Mouse (Mus musculus): ENCODE results near the gene Stim2. TPM values are rescaled to one million over a fixed set of nuclear protein-coding genes. Genes with fewer than 3 reads are reported as not detected.

Stim2 gene
- polyA plus RNA-seq, 1 experiment from 2014 or later: 25.7 TPM

GRCm38 (mm10) chr5:54109096-54109495 lies 110.8 kb downstream of the Stim2 start:
- no peaks in the 10 kb centered on the region for H3K27me3 ChIP-seq
- in situ Hi-C loops (cut with MboI; ENCODE audit: low pct_unique_long_range_greater_than_20kb): no loop called here
- POLR2A ChIA-PET: no interaction called here
- no peak for TF ChIP-seq CTCF (IDR thresholded peaks at IDR 0.05)
- DNase-seq (ENCODE audit: low read depth, low spot score) (no peak), ATAC-seq (no peak)
- CTCF ChIA-PET: interaction anchor here (1.6 kb wide), 1 partner anchor 238 kb away, joined by 5 read pairs; no protein-coding TSS in a partner anchor

- DNase-seq (ENCODE audit: low read depth, low spot score) (no peak), ATAC-seq (no peak)
- in situ Hi-C loops (cut with MboI; ENCODE audit: low pct_unique_long_range_greater_than_20kb): loop anchor here (5.0 to 10.0 kb wide), 4 partner anchors 98 to 786 kb away; no protein-coding TSS in a partner anchor
- H3K27me3 ChIP-seq: no peaks in the 10 kb centered on the region
- ChIA-PET CTCF (interaction anchor here (1.2 to 1.6 kb wide), 2 partner anchors 26 to 239 kb away, joined by 4 to 5 read pairs; no protein-coding TSS in a partner anchor), POLR2A (no interaction called here)
- no peak for TF ChIP-seq CTCF (IDR thresholded peaks at IDR 0.05)
These were observed 112.5 kb downstream of the Stim2 start for GRCm38 (mm10) chr5:54110789-54111188.

GRCm38 (mm10) chr5:54113284-54113683 lies 115.0 kb downstream of the Stim2 start:
- POLR2A ChIA-PET: interaction anchor here (1.1 to 1.3 kb wide), 2 partner anchors 115 to 236 kb away, joined by 3 read pairs; partner anchors contain the start of gene Stim2
- in situ Hi-C loops (cut with MboI; ENCODE audit: low pct_unique_long_range_greater_than_20kb): loop anchor here (5.0 to 10.0 kb wide), 4 partner anchors 101 to 788 kb away; no protein-coding TSS in a partner anchor
- TF ChIP-seq CTCF (IDR thresholded peaks at IDR 0.05): peak; percentile 85
- ATAC-seq: no peak
- no peaks in the 10 kb centered on the region for H3K27me3 ChIP-seq
- CTCF ChIA-PET: interaction anchor here (0.8 to 2.9 kb wide), 8 partner anchors 10 to 291 kb away, joined by 3 to 13 read pairs (median 4); no protein-coding TSS in a partner anchor
- DNase-seq (ENCODE audit: low read depth, low spot score): peak; percentile 20

- in situ Hi-C loops (cut with MboI; ENCODE audit: low pct_unique_long_range_greater_than_20kb): loop anchor here (10.0 kb wide), 2 partner anchors 442 to 792 kb away; no protein-coding TSS in a partner anchor
- no peaks in the 10 kb centered on the region for H3K27me3 ChIP-seq
- DNase-seq (ENCODE audit: low read depth, low spot score) (no peak), ATAC-seq (no peak)
- no peak for TF ChIP-seq CTCF (IDR thresholded peaks at IDR 0.05)
- POLR2A ChIA-PET: no interaction called here
- CTCF ChIA-PET: interaction anchor here (1.0 kb wide), 1 partner anchor 245 kb away, joined by 3 read pairs; no protein-coding TSS in a partner anchor
These were observed 118.2 kb downstream of the Stim2 start for GRCm38 (mm10) chr5:54116538-54116937.

GRCm38 (mm10) chr5:54118410-54119212 lies 120.3 kb downstream of the Stim2 start:
- ChIA-PET POLR2A (no interaction called here), CTCF (no interaction called here)
- no peak for ATAC-seq
- TF ChIP-seq CTCF (IDR thresholded peaks at IDR 0.05): no peak
- in situ Hi-C loops (cut with MboI; ENCODE audit: low pct_unique_long_range_greater_than_20kb): loop anchor here (10.0 kb wide), 2 partner anchors 444 to 794 kb away; no protein-coding TSS in a partner anchor
- no peaks in the 10 kb centered on the region for H3K27me3 ChIP-seq
- no peak for DNase-seq (ENCODE audit: low read depth, low spot score)

GRCm38 (mm10) chr5:54148091-54148795 lies 149.9 kb downstream of the Stim2 start:
- POLR2A ChIA-PET: no interaction called here
- no peak for TF ChIP-seq CTCF (IDR thresholded peaks at IDR 0.05)
- no peak for DNase-seq (ENCODE audit: low read depth, low spot score)
- CTCF ChIA-PET: no interaction called here
- peaks cover 27% of the 10 kb centered on the region for H3K27me3 ChIP-seq
- in situ Hi-C loops (cut with MboI; ENCODE audit: low pct_unique_long_range_greater_than_20kb): no loop called here
- ATAC-seq: no peak

- peak; percentile 72 for TF ChIP-seq CTCF (IDR thresholded peaks at IDR 0.05)
- DNase-seq (ENCODE audit: low read depth, low spot score): peak; percentile 2
- in situ Hi-C loops (cut with MboI; ENCODE audit: low pct_unique_long_range_greater_than_20kb): no loop called here
- ATAC-seq: peak; percentile 49
- ChIA-PET CTCF (interaction anchor here (1.1 to 2.6 kb wide), 3 partner anchors 10 to 788 kb away, joined by 3 to 13 read pairs (median 5); no protein-coding TSS in a partner anchor), POLR2A (no interaction called here)
- peaks cover 44% of the 10 kb centered on the region for H3K27me3 ChIP-seq
These were observed 156.4 kb downstream of the Stim2 start for GRCm38 (mm10) chr5:54154503-54155226.

GRCm38 (mm10) chr5:54155227-54155776 lies 157.0 kb downstream of the Stim2 start:
- ChIA-PET POLR2A (no interaction called here), CTCF (interaction anchor here (1.8 to 2.6 kb wide), 2 partner anchors 9 to 31 kb away, joined by 5 to 13 read pairs; no protein-coding TSS in a partner anchor)
- H3K27me3 ChIP-seq: peaks cover 45% of the 10 kb centered on the region
- ATAC-seq (no peak), DNase-seq (ENCODE audit: low read depth, low spot score) (no peak)
- in situ Hi-C loops (cut with MboI; ENCODE audit: low pct_unique_long_range_greater_than_20kb): no loop called here
- TF ChIP-seq CTCF (IDR thresholded peaks at IDR 0.05): no peak

- POLR2A ChIA-PET: no interaction called here
- CTCF ChIA-PET: interaction anchor here (2.6 kb wide), 1 partner anchor 8 kb away, joined by 13 read pairs; no protein-coding TSS in a partner anchor
- in situ Hi-C loops (cut with MboI; ENCODE audit: low pct_unique_long_range_greater_than_20kb): no loop called here
- peaks cover 44% of the 10 kb centered on the region for H3K27me3 ChIP-seq
- DNase-seq (ENCODE audit: low read depth, low spot score) (no peak), ATAC-seq (no peak)
- TF ChIP-seq CTCF (IDR thresholded peaks at IDR 0.05): no peak
These were observed 157.6 kb downstream of the Stim2 start for GRCm38 (mm10) chr5:54155916-54156315.
